Mouse (Mus musculus): ENCODE measurements around the gene Snf8.
A peak's percentile ranks its signal among the peaks of the same experiment; 100 is the strongest.

Snf8 gene

GRCm38 (mm10) chr11:96073295-96073993 lies 38.8 kb downstream of the Snf8 start:
- no peak for DNase-seq (ENCODE audit: extremely low spot score, low spot score)

DNA sequence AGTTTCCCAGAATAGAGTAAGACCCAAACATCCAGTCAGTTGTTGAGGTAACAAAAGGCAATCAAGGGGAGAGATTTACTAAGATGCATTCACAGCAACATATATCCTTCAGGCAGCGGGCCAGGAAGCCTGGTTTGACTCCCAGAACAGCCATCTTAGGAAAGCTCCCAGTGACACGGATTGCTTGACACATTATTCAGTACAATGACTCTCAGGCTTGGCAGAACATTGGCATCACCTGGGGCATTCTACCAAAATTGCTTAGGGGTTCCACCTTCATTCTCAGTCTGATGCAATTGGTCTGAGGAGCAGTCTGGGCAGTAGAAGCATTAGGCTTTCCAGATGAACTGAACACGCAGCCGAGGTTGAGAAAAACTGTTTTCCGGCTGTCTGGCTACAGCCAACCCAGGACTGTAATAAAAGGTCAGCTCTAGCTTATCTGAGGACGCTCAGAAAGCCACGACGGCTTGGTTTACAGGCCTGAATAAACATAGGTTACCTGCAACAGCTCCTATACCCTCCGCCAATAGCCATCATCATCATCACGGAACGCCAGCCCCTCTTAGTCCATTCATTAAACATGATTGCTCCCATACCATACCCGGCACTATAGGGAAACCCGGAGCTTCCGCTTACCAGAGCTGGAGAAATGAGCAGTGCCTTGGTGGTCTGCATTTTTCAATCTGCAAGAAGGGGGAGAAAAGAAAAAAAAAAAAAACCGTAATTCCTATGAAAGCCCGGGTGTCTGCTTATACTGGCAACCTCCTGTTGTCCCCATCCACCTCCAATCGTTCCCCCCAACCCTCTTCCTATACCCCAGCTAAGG lies 39.9 kb downstream of the Snf8 start:
- no peak for DNase-seq (ENCODE audit: extremely low spot score, low spot score)

- DNase-seq (ENCODE audit: extremely low spot score, low spot score) = no peak
Observed at GRCm38 (mm10) chr11:96075177-96075508, 40.5 kb downstream of the Snf8 start.

DNA sequence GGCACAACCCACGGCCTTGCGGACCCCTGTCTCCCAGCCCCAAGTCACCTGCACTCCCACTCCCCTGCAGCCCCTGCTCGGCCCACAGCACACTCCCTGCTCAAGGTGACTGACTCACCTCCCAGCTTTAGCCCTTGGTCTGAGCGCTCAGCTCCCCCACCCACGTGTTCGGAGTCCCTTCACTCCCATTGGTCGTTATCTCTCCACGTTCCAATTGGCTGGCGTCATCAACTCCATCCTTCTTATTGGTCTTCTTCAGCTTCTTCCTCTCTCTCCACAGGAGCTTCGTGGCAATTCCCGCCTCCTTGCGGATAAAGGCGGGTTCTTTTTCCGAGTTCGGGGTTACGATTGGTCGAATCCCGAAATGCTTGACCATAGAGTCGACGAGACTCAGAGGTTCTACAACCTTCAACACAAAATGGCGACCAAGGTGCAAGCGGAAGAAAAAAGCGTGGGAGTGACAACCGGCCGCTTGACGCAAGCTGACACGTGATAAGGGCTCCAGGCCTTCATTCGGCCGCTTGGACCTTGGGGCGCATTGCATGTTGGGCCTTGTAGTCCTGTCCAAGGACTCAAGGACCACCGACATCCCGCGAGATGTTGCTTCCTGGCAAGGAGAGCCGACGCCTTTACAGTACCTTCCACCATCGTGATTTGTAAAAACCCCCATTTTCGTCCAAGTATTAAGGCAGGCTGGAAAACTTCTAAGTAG lies 41.0 kb downstream of the Snf8 start, which contains the start of gene Atp5g1:
Gene Atp5g1 (minus strand): TSS at position 162 of the 712 bp plus-strand sequence.
- DNase-seq (ENCODE audit: extremely low spot score, low spot score) = peak; percentile 95

DNA sequence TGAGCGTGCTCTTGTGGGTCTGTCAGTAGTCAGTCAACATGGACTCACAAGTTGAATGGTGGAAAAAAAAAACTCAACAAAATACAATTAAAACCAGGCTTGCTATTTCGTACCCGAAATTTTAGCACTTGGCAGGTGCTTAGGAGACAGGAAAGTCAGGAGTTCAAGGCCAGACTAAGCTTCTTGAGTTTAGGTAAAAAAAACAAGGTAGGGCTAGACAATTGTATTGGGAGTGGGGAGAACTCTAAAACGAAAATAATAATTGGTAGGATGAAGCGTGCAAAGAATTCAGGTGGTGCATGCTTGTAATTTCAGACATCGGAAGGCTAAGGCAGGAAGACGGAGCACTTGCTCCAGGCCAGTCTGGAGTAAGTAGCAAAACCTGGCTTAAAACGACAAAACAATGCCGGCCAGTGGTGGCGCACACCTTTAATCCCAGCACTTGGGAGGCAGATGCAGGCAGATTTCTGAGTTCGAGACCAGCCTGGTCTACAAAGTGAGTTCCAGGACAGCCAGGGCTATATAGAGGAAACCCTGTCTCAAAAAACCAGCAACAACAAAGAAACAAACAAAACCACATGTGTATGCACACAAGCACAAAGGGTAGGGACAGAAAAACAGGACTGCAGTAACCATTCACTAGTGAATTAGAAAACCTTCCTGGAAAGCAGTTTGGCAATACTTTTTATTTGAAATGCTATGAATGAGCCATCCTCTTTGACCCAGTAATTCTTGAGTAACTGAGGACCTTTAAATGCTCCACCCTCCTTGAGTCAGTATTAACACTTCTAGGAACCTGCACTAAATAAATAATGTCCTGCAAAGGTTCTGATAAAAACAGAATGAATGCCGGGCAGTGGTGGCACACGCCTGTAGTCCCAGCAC lies 41.8 kb downstream of the Snf8 start:
- peak; percentile 14 for DNase-seq (ENCODE audit: extremely low spot score, low spot score)

- no peak for DNase-seq (ENCODE audit: extremely low spot score, low spot score)
Observed at GRCm38 (mm10) chr11:96080736-96081135, 46.1 kb downstream of the Snf8 start.

GRCm38 (mm10) chr11:96082682-96083081 lies 48.0 kb downstream of the Snf8 start:
- no peak for DNase-seq (ENCODE audit: extremely low spot score, low spot score)

- DNase-seq (ENCODE audit: extremely low spot score, low spot score) = no peak
Observed at GRCm38 (mm10) chr11:96087981-96088380, 53.3 kb downstream of the Snf8 start.

GRCm38 (mm10) chr11:96091073-96091472 lies 56.4 kb downstream of the Snf8 start:
- no peak for DNase-seq (ENCODE audit: extremely low spot score, low spot score)

GRCm38 (mm10) chr11:96092674-96093291 lies 58.1 kb downstream of the Snf8 start:
- DNase-seq (ENCODE audit: extremely low spot score, low spot score) = peak; percentile 16

GRCm38 (mm10) chr11:96093361-96093760 lies 58.7 kb downstream of the Snf8 start:
- peak; percentile 55 for DNase-seq (ENCODE audit: extremely low spot score, low spot score)

Measured in neural tube, embryonic 10.5 days (tissue).